Mouse (Mus musculus) kidney, embryonic 16.5 days (tissue): Measurements from ENCODE around the gene Ptprk. TPM values are rescaled to one million over a fixed set of nuclear protein-coding genes. Genes with fewer than 3 reads are reported as not detected.

Source experiments
- ATAC-seq: fragments of 200-750 bp; cut with Nextera tagmentation; 2 replicates; pipeline ENCODE4 v1.8.0; 2017; ENCODE audit warnings: moderate TSS enrichment; ENCODE audit not compliant: low FRiP score, low TSS enrichment
- H3K27ac ChIP-seq: fragments of 300-500 bp; sonication (generic); 2 replicates; pipeline ENCODE4 v1.5.1; 2014; ENCODE audit warnings: low read length
- H3K27me3 ChIP-seq: fragments of 300-500 bp; sonication (generic); 2 replicates; pipeline ENCODE4 v1.6.1; 2014; ENCODE audit warnings: low read length, control low read depth, mixed read lengths; ENCODE audit not compliant: insufficient read depth
- H3K36me3 ChIP-seq: fragments of 300-500 bp; sonication (generic); 2 replicates; pipeline ENCODE4 v1.6.1; 2014; ENCODE audit warnings: low read length, control low read depth, mixed read lengths; ENCODE audit not compliant: insufficient read depth
- H3K4me1 ChIP-seq: fragments of 300-500 bp; sonication (generic); 2 replicates; pipeline ENCODE4 v1.6.1; 2014; ENCODE audit warnings: low read length, control low read depth, mixed read lengths; ENCODE audit not compliant: insufficient read depth
- H3K4me2 ChIP-seq: fragments of 300-500 bp; sonication (generic); replicated peaks from 2 replicates; pipeline ENCODE4 v1.6.1; 2014; ENCODE audit warnings: low read depth, low read length
- H3K4me3 ChIP-seq: fragments of 300-500 bp; sonication (generic); 2 replicates; pipeline ENCODE4 v1.5.1; 2014; ENCODE audit warnings: mild to moderate bottlenecking, low read length
- H3K9ac ChIP-seq: fragments of 300-500 bp; sonication (generic); replicated peaks from 2 replicates; pipeline ENCODE4 v1.6.1; 2014; ENCODE audit warnings: low read length
- H3K9me3 ChIP-seq: fragments of 300-500 bp; sonication (generic); 2 replicates; pipeline ENCODE4 v1.6.1; 2016; ENCODE audit warnings: low read length, control low read depth
- WGBS: fragments of 180-500 bp; shearing (Covaris S2); extraction: QIAGEN DNeasy Blood & Tissue Kit; methylation state at CpG from one replicate; pipeline ENCODE4 v1.1.7; 2014; 5-methylcytosine and 5-hydroxymethylcytosine counted together
- polyA plus RNA-seq: library from polyadenylated mRNA; unstranded; fragments of >200 nt; fragmentation: Nextera tagmentation; extraction: Ambion mirVana; gene quantifications from 2 replicates; pipeline ENCODE4 v1.2.1, GENCODE M21; 2015

Gene Ptprk
- polyA plus RNA-seq, 1 experiment from 2014 or later, result 34.7 TPM

DNA sequence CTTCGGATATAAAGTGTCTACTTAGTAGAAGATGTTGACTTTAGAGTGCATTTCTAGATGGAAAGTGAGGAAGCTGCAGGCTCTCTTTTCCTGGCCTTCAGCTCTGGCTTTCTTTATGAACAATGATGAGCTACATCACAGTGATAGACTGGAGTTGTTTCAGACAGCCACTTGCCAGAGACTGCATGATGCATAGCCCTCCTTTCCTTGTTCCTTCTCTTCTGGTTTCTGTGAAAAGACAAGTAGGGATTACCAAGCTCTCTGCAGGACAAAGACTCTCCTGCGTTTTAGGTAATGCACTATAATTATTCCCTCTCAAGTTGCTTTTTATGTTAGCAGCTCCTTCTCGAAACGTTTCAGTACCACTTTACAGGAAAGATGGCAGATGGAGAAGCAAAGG is 176.8 kb downstream of the Ptprk start:
- ATAC-seq, result no peak
- Histone ChIP-seq H3K27ac (no peak overlapping the region), H3K4me3 (no peak overlapping the region), H3K4me2 (no peak overlapping the region), H3K9ac (no peak overlapping the region), H3K9me3 (no peaks in the 10 kb centered on the region), H3K4me1 (peaks cover 3% of the 10 kb centered on the region; the same call in 1 of the 2 replicates), H3K27me3 (no peaks in the 10 kb centered on the region), H3K36me3 (no peaks in the 10 kb centered on the region)
- WGBS, result 65% methylated on average over 4 of the region's 4 CpGs

DNA sequence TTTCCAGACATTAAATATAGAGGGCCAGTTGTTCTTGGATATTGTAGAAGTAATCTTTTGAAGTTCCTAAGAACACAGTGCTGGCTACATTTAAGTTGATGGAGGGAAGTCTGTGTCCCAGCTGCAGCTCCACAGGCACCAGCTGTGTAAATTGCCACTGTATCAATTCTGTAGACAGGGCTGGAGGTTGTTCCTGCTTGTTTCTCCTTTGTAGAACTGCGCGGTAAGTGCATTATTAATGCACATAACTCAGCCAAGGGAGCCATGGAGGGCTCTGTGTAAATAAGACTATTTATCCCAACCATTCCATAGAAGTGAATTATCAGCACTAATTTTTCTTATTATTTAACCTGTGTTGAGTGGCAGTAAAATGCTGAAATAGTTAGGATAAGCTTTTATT is 186.0 kb downstream of the Ptprk start:
- Histone ChIP-seq H3K9me3 (no peaks in the 10 kb centered on the region), H3K4me2 (no peak overlapping the region), H3K36me3 (0 out of 2 replicates have a peak, but pooled peaks cover under 1% of the 10 kb centered on the region), H3K27me3 (no peaks in the 10 kb centered on the region), H3K9ac (no peak overlapping the region), H3K27ac (no peak overlapping the region), H3K4me3 (no peak overlapping the region), H3K4me1 (no peaks in the 10 kb centered on the region)
- 78% methylated on average over 2 of the region's 2 CpGs for WGBS
- no peak for ATAC-seq

DNA sequence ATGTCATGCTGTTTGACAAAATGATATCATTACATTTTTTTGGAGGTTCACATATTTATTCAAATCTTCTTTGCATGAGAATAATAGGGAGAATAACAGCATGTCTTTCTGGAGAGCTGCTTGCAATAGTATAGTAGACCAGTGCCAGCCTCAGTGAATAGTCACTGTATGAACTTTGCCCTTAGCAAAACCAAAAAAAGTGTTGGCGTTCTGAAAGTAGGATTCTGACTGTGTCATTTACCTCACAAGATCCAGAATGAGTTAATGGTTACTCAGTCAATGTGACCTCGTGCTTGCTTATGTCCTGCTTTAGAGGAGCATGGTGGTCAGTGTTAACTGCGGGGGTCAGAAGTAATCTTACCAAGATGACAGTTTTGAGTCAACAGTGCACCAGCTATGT is 187.5 kb downstream of the Ptprk start:
- Histone ChIP-seq H3K27me3 (no peaks in the 10 kb centered on the region), H3K4me2 (no peak overlapping the region), H3K27ac (no peak overlapping the region), H3K9ac (no peak overlapping the region), H3K4me3 (no peak overlapping the region), H3K36me3 (peaks cover 9% of the 10 kb centered on the region), H3K9me3 (peaks cover 3% of the 10 kb centered on the region; the same call in 1 of the 2 replicates), H3K4me1 (no peaks in the 10 kb centered on the region)
- 75% methylated on average over 3 of the region's 3 CpGs for WGBS
- ATAC-seq, result no peak

DNA sequence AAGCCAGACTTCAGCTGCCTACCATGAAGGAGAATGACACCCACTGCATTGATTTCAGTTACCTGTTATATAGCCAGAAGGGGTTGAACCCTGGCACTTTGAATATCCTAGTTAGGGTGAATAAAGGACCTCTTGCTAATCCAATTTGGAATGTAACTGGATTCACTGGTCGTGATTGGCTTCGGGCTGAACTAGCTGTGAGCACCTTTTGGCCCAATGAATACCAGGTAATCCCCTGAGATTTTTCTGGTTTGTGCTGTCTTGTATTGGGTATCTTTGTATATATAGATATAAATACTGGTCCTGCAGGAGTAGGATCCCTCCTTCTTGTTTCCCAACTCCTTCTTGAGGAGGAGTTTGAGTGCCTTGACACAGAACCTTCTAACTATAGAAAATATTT is 188.9 kb downstream of the Ptprk start:
- Histone ChIP-seq H3K9me3 (peaks cover 3% of the 10 kb centered on the region; the same call in 1 of the 2 replicates), H3K4me2 (no peak overlapping the region), H3K4me3 (no peak overlapping the region), H3K27me3 (no peaks in the 10 kb centered on the region), H3K36me3 (peaks cover 9% of the 10 kb centered on the region), H3K27ac (no peak overlapping the region), H3K9ac (no peak overlapping the region), H3K4me1 (no peaks in the 10 kb centered on the region)
- no peak for ATAC-seq
- 86% methylated on average over 2 of the region's 2 CpGs for WGBS

DNA sequence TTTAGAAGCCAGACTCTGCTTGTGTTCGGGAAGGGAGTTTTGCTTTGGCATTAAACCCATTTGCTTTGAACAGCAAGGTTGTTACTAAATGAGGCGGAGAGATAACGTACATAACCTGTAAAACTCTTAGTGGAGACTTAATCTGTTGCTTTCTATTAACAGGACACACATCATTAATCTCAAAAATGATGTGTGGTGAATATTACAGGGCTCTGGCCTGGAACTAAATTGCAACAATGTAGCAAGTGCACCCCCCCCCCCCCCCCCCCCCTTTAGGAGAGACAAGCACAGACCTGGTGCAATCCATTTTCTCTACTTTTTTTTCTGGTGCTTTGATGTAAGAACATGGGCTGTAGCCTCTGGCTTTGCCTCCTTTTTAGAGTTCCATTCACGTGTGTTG is 195.7 kb downstream of the Ptprk start:
- Histone ChIP-seq H3K27ac (no peak overlapping the region), H3K4me1 (no peaks in the 10 kb centered on the region), H3K4me3 (no peak overlapping the region), H3K36me3 (peaks cover 9% of the 10 kb centered on the region), H3K27me3 (no peaks in the 10 kb centered on the region), H3K9ac (no peak overlapping the region), H3K9me3 (peaks cover 3% of the 10 kb centered on the region; the same call in 1 of the 2 replicates), H3K4me2 (no peak overlapping the region)
- ATAC-seq, result peak; percentile 67; the same call in 1 of the 2 replicates
- 55% methylated on average over 4 of the region's 4 CpGs for WGBS

DNA sequence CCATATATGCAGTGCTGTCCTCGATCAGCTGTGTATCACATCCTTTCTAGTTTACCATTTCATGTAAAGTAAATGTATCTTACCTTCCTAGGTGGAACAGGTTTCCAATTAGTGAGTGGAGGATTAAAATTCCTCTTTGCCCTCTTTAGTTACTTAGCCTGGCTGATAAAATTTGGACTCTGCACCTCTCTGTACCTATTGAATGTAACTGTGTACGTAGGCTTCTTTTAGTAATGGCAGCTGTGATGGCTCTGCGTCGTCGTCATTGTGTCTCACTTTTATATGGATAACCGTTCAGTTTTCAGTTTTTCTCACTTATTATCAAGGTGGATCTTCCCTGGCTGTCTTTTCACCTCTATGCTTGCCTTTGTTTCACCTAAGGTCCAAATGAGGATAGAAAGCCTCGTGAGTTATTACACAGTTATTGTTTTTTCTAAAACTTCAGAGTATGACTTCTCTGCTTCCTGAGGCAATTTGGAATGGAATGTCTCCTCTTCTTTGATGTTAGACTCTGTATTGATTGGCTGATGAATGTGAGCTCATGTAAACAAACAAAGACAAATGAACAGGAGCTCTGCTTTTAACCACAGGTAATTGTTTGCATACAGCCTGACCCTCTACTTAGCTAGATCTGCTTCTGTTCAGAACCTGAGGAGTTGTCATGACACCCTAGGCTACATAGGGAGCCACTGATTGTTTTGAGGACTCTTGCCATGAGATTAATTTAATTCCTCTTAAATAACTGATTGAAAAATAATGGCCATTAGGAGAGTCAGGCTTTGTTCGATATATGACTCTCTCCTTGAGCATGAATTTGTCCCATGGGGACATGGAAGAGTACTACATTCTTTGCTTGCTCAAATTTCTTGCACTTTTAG is 197.3 kb downstream of the Ptprk start:
- H3K27ac ChIP-seq, result no peak overlapping the region
- H3K36me3 ChIP-seq, result no peaks in the 10 kb centered on the region
- no peak overlapping the region for H3K9ac ChIP-seq
- H3K27me3 ChIP-seq, result no peaks in the 10 kb centered on the region
- H3K4me1 ChIP-seq, result no peaks in the 10 kb centered on the region
- 82% methylated on average over 8 of the region's 8 CpGs for WGBS
- no peak overlapping the region for H3K4me2 ChIP-seq
- ATAC-seq, result no peak
- no peak overlapping the region for H3K4me3 ChIP-seq
- H3K9me3 ChIP-seq, result no peaks in the 10 kb centered on the region

DNA sequence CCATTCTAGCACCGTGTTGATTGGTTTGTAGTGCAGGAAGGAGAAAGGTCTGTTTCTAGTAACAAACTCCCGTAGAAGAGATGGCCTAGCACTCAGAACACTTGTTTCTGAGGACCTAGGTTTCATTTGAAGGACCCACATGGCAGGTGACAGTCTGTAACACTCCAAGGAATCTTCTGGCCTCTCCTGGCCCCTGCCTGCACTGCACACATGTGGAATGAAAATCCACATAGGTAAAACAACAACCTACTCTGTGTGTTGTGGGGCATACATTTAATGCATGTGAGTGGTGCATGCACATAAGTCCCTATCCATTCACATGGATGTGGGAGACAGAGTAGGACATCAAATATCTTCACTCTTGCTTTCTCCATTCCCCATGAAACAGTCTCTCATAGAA is 204.1 kb downstream of the Ptprk start:
- 87% methylated on average over 2 of the region's 2 CpGs for WGBS

DNA sequence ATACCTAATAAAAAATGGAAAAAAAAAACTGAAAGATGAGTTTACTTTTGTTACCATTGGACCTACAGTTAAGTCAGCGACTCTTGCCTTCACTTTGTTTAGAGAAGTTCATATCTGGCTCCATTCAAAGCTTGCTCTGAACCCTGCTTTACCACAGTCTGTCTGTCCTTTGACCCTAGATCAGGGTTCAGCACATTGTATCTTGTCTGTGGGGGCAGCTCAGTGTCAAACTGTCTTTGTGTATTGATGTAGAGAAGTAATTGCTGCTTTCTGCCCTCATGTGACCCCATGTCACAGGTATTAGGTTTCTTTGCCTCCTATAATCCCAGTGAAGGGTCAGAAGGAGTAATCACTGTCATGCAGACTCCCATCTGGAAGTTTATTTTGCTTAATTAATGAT is 222.9 kb downstream of the Ptprk start:
- H3K4me3 ChIP-seq, result no peak overlapping the region
- no peak for ATAC-seq
- no peaks in the 10 kb centered on the region for H3K36me3 ChIP-seq
- 31% methylated on average over 1 of the region's 1 CpGs for WGBS
- H3K9me3 ChIP-seq, result no peaks in the 10 kb centered on the region; the same call in 1 of the 2 replicates
- H3K4me1 ChIP-seq, result peaks cover 3% of the 10 kb centered on the region; the same call in 1 of the 2 replicates
- no peak overlapping the region for H3K27ac ChIP-seq
- H3K9ac ChIP-seq, result no peak overlapping the region
- no peak overlapping the region for H3K4me2 ChIP-seq
- H3K27me3 ChIP-seq, result no peaks in the 10 kb centered on the region

More for the DNA sequence above, 204.1 kb downstream of the Ptprk start:
- ATAC-seq, result no peak
- Histone ChIP-seq H3K27me3 (no peaks in the 10 kb centered on the region), H3K4me1 (0 out of 2 replicates have a peak, but pooled peaks cover 2% of the 10 kb centered on the region), H3K9me3 (no peaks in the 10 kb centered on the region), H3K36me3 (no peaks in the 10 kb centered on the region), H3K9ac (no peak overlapping the region), H3K27ac (no peak overlapping the region), H3K4me2 (no peak overlapping the region), H3K4me3 (no peak overlapping the region)

DNA sequence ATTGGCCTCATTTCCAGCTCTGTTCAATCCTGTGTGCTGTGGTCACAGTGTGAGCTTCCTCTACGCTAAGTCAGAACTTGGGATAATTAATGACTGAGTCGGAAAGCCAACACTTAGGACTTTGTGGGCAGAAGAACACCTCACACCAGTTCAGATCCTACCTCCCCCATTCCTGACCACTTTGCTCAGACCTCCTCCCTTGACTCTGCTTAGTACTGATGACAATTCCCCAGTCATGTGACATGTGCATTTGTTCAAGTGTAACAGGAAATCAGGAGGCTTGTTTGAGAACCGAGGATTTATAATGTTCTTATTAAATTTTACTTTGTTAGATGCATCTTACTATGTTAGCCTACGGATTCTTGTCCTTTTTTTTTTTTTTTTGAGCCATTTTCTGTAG is 224.6 kb downstream of the Ptprk start:
- no peak overlapping the region for H3K9ac ChIP-seq
- H3K4me1 ChIP-seq, result peaks cover 3% of the 10 kb centered on the region; the same call in 1 of the 2 replicates
- H3K4me3 ChIP-seq, result no peak overlapping the region
- H3K9me3 ChIP-seq, result no peaks in the 10 kb centered on the region
- H3K36me3 ChIP-seq, result no peaks in the 10 kb centered on the region
- no peak overlapping the region for H3K27ac ChIP-seq
- H3K27me3 ChIP-seq, result no peaks in the 10 kb centered on the region
- H3K4me2 ChIP-seq, result no peak overlapping the region
- ATAC-seq, result peak; percentile 67
- 51% methylated on average over 4 of the region's 4 CpGs for WGBS

DNA sequence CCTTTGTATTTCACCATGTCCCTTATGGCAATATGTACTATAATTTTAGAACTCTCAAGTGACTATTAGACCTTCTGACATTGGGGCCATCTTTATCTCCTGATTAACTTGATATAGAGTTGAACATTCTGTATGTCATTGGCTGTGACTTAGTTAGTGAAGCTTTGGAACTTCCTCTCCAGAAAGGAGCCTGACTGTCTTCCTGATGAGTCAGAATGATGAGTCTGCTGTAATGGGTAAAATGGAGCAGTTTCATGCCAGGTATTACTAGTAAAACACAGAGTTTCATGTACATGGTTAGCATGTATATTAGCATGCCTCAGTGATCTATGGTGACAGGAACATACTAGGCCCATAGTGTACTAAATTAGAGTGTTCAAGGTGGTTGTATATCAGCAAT is 229.2 kb downstream of the Ptprk start:
- ATAC-seq, result no peak
- Histone ChIP-seq H3K9ac (no peak overlapping the region), H3K4me2 (no peak overlapping the region), H3K4me3 (no peak overlapping the region), H3K27ac (no peak overlapping the region), H3K27me3 (no peaks in the 10 kb centered on the region), H3K9me3 (no peaks in the 10 kb centered on the region), H3K36me3 (no peaks in the 10 kb centered on the region), H3K4me1 (no peaks in the 10 kb centered on the region)
